Mouse (Mus musculus) ES-E14 (cell line): ENCODE measurements around the gene Ppard. TPM values are rescaled to one million over a fixed set of nuclear protein-coding genes. Genes with fewer than 3 reads are reported as not detected.

ENCODE experiments used
- DNase-seq: peaks from one replicate; pipeline ENCODE4 v3.0.0-alpha.2; 2013; ENCODE audit warnings: low read depth, low spot score
- H3K27ac ChIP-seq: 2 replicates; pipeline ENCODE4 v1.5.1; 2012; ENCODE audit warnings: low read depth, mild to moderate bottlenecking, low read length, moderate library complexity, mixed read lengths; ENCODE audit not compliant: poor library complexity, insufficient read depth, severe bottlenecking
- H3K36me3 ChIP-seq: 2 replicates; pipeline ENCODE4 v1.6.1; 2012; ENCODE audit warnings: mild to moderate bottlenecking, low read length, moderate library complexity, mixed read lengths; ENCODE audit not compliant: control insufficient read depth, poor library complexity, insufficient read depth, severe bottlenecking
- H3K4me1 ChIP-seq, 2 experiments: fragments of 150-350 bp in 1 of 2; sonication (generic) in 1 of 2; 2 replicates each; pipeline ENCODE4 v1.6.1; 2012; ENCODE audit warnings: low read length in 2 of 2, mild to moderate bottlenecking in 1 of 2, mixed read lengths in 1 of 2; ENCODE audit not compliant: control insufficient read depth in 2 of 2, insufficient read depth in 2 of 2, poor library complexity in 1 of 2
- H3K4me3 ChIP-seq, 2 experiments: fragments of 150-350 bp in 1 of 2; sonication (generic) in 1 of 2; 2 replicates each; pipeline ENCODE4 v1.5.1; 2012; ENCODE audit warnings: low read length in 2 of 2, low read depth in 1 of 2, mild to moderate bottlenecking in 1 of 2, mixed read lengths in 1 of 2; ENCODE audit not compliant: insufficient read depth in 1 of 2, poor library complexity in 1 of 2, severe bottlenecking in 1 of 2
- H3K9ac ChIP-seq: 2 replicates; pipeline ENCODE4 v1.6.1; 2012; ENCODE audit warnings: low read depth, mild to moderate bottlenecking, low read length, mixed read lengths; ENCODE audit not compliant: poor library complexity, insufficient read depth, severe bottlenecking
- H3K9me3 ChIP-seq: fragments of 150-350 bp; sonication (generic); 2 replicates; pipeline ENCODE4 v1.6.1; 2012; ENCODE audit warnings: low read depth, mild to moderate bottlenecking, low read length; ENCODE audit not compliant: control insufficient read depth, insufficient read depth
- CHD2 ChIP-seq: IDR thresholded peaks from 2 replicates; pipeline ENCODE4 v1.6.1; 2014; ENCODE audit warnings: mild to moderate bottlenecking, low read depth, low read length, inconsistent platforms
- HCFC1 ChIP-seq: IDR thresholded peaks from 2 replicates; pipeline ENCODE4 v1.6.1; 2012; ENCODE audit warnings: low read length, inconsistent platforms, borderline replicate concordance; ENCODE audit not compliant: insufficient read depth
- MAFK ChIP-seq: IDR thresholded peaks from 2 replicates; pipeline ENCODE4 v1.6.1; 2014; ENCODE audit warnings: mild to moderate bottlenecking, low read depth, low read length, inconsistent platforms; ENCODE audit not compliant: insufficient read depth
- ZC3H11A ChIP-seq: IDR thresholded peaks from 2 replicates; pipeline ENCODE4 v1.6.1; 2012; ENCODE audit warnings: low read depth, mild to moderate bottlenecking, inconsistent platforms, low read length, borderline replicate concordance
- ZNF384 ChIP-seq: IDR thresholded peaks from 2 replicates; pipeline ENCODE4 v1.6.1; 2012; ENCODE audit warnings: low read depth, low read length, inconsistent platforms
- in situ Hi-C, 2 experiments: fragments of 600-800 bp; cut with MboI; formaldehyde crosslinking; loops; one replicate each; pipeline ENCODE4 v1.15.1; 2025; ENCODE audit warnings: low sequenced_read_pairs in 2 of 2, inconsistent platforms in 1 of 2; ENCODE audit not compliant: unreplicated experiment in 2 of 2
- total RNA-seq: library from RNA; depleted of rRNA; stranded (reverse); fragments of 300-350 nt; gene quantifications from 2 replicates; pipeline ENCODE4 v1.2.3, GENCODE M21; 2012; rRNA removed

The Ppard gene
- total RNA-seq = 6.7 and 10.7 TPM in 2 replicates

DNA sequence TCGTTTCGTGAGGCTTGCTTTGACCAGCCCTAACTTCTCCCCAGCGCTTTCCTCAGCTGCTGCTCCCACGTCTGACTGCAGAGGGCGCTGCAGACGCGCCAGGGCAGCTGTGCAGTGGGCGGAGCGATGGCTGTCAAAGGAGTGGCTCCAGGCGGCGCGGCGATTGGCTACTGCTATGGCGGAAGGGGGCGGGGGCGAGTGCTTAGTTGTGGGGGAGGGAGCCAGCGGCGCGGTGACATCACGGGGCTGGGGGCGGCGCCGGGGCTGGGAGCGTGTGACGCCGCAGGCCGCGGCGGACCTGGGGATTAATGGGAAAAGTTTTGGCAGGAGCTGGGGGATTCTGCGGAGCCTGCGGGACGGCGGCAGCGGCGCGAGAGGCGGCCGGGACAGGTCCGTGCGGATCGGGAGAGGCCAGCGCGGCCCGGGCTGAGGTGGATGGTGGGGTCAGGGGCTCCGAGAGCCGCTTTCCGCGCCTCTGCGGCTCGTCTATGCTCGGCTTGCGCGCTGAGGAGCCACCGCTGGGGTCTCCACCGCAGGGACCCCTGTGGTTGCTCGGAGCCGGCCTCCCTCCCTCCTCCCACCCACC, at the start of gene Ppard:
Ppard (plus strand) TSS at position 226 of the 586 bp plus-strand sequence.
- Histone ChIP-seq H3K9me3 (no peaks in the 10 kb centered on the region), H3K9ac (peak within 1 kb of the TSS; percentile 90), H3K27ac (peak within 1 kb of the TSS; percentile 64; the same call in 1 of the 2 replicates), H3K36me3 (peaks cover 12% of the 10 kb centered on the region), H3K4me1 (peaks cover 8 to 40% of the 10 kb centered on the region in 2 experiments), H3K4me3 (peak within 1 kb of the TSS; percentile 91 to 94)
- DNase-seq = peak; percentile 94
- TF ChIP-seq MAFK (no peak), CHD2 (no peak), ZC3H11A (no peak), HCFC1 (no peak), ZNF384 (no peak)
- in situ Hi-C loops = no loop called here

DNA sequence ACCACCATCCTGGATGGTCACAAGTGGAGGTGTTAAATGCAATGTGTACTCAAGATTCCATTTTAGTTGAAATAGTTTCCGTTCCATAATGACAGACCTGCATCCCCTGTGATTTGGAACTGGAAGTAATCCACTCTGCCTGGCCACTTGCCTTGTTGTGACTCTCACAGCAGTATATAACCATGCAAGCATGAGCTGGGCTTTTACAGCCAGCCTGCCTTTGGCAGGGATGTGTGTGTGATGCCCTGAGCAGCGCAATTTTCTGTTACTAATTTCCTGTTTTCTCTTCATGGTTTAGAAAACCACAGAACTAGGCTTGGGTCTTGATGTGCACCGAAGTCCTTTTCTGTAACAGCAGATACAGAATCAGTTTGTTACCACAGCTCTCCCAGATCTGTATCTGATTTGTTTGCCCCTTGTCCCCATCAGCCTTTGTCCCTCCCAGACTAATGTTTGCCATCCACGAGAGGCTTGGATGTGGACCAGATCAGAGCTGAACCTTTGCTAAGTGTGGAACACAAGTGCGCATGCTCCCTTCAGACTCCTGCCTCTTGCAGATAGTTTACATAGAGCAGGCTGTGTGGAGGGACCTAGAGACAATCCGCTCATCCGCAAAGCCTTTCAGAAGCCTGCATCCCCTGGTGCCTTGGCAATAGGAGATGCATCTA, 47.4 kb upstream of the Ppard start:
- H3K4me3 ChIP-seq = no peak overlapping the region
- H3K9ac ChIP-seq = no peak overlapping the region
- no peaks in the 10 kb centered on the region for H3K9me3 ChIP-seq
- H3K27ac ChIP-seq = no peak overlapping the region
- DNase-seq = no peak
- in situ Hi-C loops = no loop called here
- H3K4me1 ChIP-seq = peaks cover 0 to 13% of the 10 kb centered on the region in 2 experiments; a peak in 2 of 4 replicates
- TF ChIP-seq MAFK (no peak), CHD2 (no peak), HCFC1 (no peak), ZC3H11A (no peak), ZNF384 (no peak)
- no peaks in the 10 kb centered on the region for H3K36me3 ChIP-seq

DNA sequence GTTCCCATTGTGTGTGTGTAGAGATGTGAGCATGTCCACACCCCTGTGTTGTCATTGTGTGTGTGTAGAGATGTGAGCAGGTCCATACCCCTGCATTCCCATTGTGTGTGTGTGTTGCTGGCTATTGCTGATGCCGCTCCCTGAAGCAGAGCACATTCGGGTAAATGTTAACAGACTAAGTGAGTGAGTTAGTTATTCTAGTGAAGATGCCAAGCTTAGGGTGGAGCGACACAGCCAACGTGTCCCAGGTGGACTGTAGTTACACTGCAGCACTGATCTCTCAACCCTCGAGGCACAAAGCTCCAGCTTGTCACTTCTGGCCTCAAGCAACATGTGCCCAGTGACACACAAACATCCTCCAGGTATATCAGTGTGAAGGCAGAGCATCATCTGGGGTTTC, 44.2 kb upstream of the Ppard start:
- Histone ChIP-seq H3K4me3 (no peak overlapping the region), H3K36me3 (no peaks in the 10 kb centered on the region; the same call in 1 of the 2 replicates), H3K9ac (no peak overlapping the region), H3K27ac (no peak overlapping the region), H3K4me1 (no peaks in the 10 kb centered on the region), H3K9me3 (no peaks in the 10 kb centered on the region)
- DNase-seq = no peak
- TF ChIP-seq MAFK (no peak), HCFC1 (no peak), ZNF384 (no peak), CHD2 (no peak), ZC3H11A (no peak)
- in situ Hi-C loops = no loop called here

DNA sequence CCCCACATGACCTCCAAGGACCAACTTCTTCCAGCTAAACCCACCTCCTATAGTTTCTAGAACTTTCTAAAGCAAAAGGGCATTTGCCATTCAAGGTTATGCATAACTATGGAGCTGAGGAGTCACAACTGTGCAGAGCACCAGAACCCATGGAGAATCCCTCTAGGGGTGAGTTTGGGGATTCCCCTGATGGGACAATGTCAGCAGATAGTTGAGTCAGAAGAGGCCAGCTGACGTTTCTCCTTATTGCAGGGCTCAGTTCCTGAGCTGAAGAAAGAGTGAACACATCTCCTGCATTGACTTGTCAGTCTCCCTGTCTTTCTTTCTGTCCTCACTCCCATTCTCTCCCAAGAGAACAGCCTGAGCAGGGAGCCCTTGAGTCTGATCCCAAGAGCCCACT, 39.7 kb upstream of the Ppard start:
- in situ Hi-C loops = no loop called here
- no peak for DNase-seq
- Histone ChIP-seq H3K9me3 (no peaks in the 10 kb centered on the region), H3K9ac (no peak overlapping the region), H3K4me1 (no peaks in the 10 kb centered on the region), H3K36me3 (peaks cover 2% of the 10 kb centered on the region; the same call in 1 of the 2 replicates), H3K27ac (no peak overlapping the region), H3K4me3 (no peak overlapping the region)
- TF ChIP-seq ZNF384 = no peak
- no peak for TF ChIP-seq ZC3H11A
- no peak for TF ChIP-seq HCFC1
- no peak for TF ChIP-seq CHD2
- no peak for TF ChIP-seq MAFK

DNA sequence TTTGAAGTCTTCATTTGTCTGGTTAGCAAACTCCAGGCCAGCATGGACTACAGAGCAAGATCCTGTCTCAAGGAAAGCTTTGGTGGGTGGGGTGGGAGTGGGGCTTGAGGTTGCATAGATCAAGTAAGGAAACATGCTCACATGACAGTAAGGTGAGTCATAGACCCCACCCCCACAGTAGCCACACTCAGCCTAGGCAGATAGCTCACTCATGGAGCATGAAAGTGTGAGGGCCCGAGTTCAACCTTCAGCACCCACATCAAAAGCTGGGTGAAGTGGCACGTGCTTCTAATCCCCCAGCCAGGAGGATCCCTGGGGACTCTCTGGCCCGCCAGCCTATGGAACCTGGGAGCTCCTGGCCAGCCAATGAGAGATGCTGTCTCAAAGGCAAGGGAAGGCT, 38.9 kb upstream of the Ppard start:
- H3K36me3 ChIP-seq = peaks cover 2% of the 10 kb centered on the region; the same call in 1 of the 2 replicates

More for the DNA sequence above, 38.9 kb upstream of the Ppard start:
- H3K4me1 ChIP-seq = no peaks in the 10 kb centered on the region
- H3K4me3 ChIP-seq = no peak overlapping the region
- H3K27ac ChIP-seq = no peak overlapping the region
- DNase-seq = no peak
- TF ChIP-seq CHD2 = no peak
- TF ChIP-seq ZC3H11A = no peak
- no peak for TF ChIP-seq HCFC1
- TF ChIP-seq ZNF384 = no peak
- no peak for TF ChIP-seq MAFK
- in situ Hi-C loops = no loop called here
- no peak overlapping the region for H3K9ac ChIP-seq
- no peaks in the 10 kb centered on the region for H3K9me3 ChIP-seq
